In genomic region chr11:69948763-69949150, GRCm38 (mm10) we compare ENCODE assay signal across 8 mouse cellular contexts. TPM values are rescaled to one million over a fixed set of nuclear protein-coding genes. Genes with fewer than 3 reads are reported as not detected.
DNase-seq lines count a peak whose midpoint lies in the region; ATAC-seq and TF ChIP-seq lines count a peak whose summit lies in the region.

No protein-coding gene starts in this region.

- TF ChIP-seq POLR2A in CH12.LX (IDR thresholded peaks at IDR 0.05; ENCODE audit: low read depth, low read length): no peak

- peaks cover 23 to 45% of the 10 kb centered on the region in 2 experiments for H3K4me1 ChIP-seq in CH12.LX (ENCODE audit: control insufficient read depth in 1 of 2, insufficient read depth in 2 of 2)
- peaks cover 40% of the 10 kb centered on the region for H3K4me1 ChIP-seq in forebrain, embryonic 10.5 days
- peaks cover 14% of the 10 kb centered on the region for H3K4me1 ChIP-seq in heart, embryonic 16.5 days (ENCODE audit: control insufficient read depth, insufficient read depth, low read length)
- H3K4me1 ChIP-seq in liver, embryonic 13.5 days (replicated peaks): peaks cover 59% of the 10 kb centered on the region
- peaks cover 26% of the 10 kb centered on the region for H3K4me1 ChIP-seq in stomach, embryonic 16.5 days (ENCODE audit: control insufficient read depth, insufficient read depth, low read length)

- H3K36me3 ChIP-seq in CH12.LX (replicated peaks in 1 of 2; ENCODE audit: control insufficient read depth in 1 of 2, insufficient read depth in 1 of 2, low read length in 1 of 2): peaks cover 0 to 10% of the 10 kb centered on the region in 2 experiments
- peaks cover 27% of the 10 kb centered on the region for H3K36me3 ChIP-seq in forebrain, embryonic 10.5 days (replicated peaks)
- peaks cover 16% of the 10 kb centered on the region for H3K36me3 ChIP-seq in heart, embryonic 16.5 days (ENCODE audit: control insufficient read depth, insufficient read depth)
- H3K36me3 ChIP-seq in liver, embryonic 13.5 days: peaks cover 22% of the 10 kb centered on the region
- 0 out of 2 replicates have a peak, but pooled peaks cover 8% of the 10 kb centered on the region for H3K36me3 ChIP-seq in stomach, embryonic 16.5 days (ENCODE audit: control insufficient read depth, insufficient read depth, low read length)

- no peaks in the 10 kb centered on the region for H3K9me3 ChIP-seq in CH12.LX (replicated peaks; ENCODE audit: low read length)
- H3K9me3 ChIP-seq in forebrain, embryonic 10.5 days: no peaks in the 10 kb centered on the region
- no peaks in the 10 kb centered on the region for H3K9me3 ChIP-seq in heart, embryonic 16.5 days (replicated peaks; ENCODE audit: control insufficient read depth, low read length)
- H3K9me3 ChIP-seq in liver, embryonic 13.5 days (replicated peaks): no peaks in the 10 kb centered on the region
- H3K9me3 ChIP-seq in stomach, embryonic 16.5 days (replicated peaks; ENCODE audit: control insufficient read depth, low read length): no peaks in the 10 kb centered on the region

- peak; percentile 47; the same call in 1 of the 2 replicates for TF ChIP-seq EP300 in CH12.LX (IDR thresholded peaks at IDR 0.05; ENCODE audit: low read length)

- H3K79me2 ChIP-seq in CH12.LX (replicated peaks; ENCODE audit: control insufficient read depth, extremely low read depth, insufficient read depth, poor library complexity, severe bottlenecking): no peaks in the 10 kb centered on the region

- peak; percentile 35 for ATAC-seq in heart, embryonic 16.5 days (replicated peaks; ENCODE audit: extremely low read depth, insufficient read depth, low FRiP score)
- ATAC-seq in liver, embryonic 13.5 days (ENCODE audit: low read depth): peak; percentile 35
- ATAC-seq in stomach, embryonic 16.5 days (ENCODE audit: insufficient read depth, low FRiP score): peak; percentile 35; the same call in 1 of the 2 replicates

- no peak overlapping the region for H3K9ac ChIP-seq in CH12.LX (ENCODE audit: insufficient read depth, low read depth)
- H3K9ac ChIP-seq in heart, embryonic 16.5 days (ENCODE audit: low read length): peak overlapping the region; percentile 67
- H3K9ac ChIP-seq in liver, embryonic 13.5 days: peak overlapping the region; percentile 77
- H3K9ac ChIP-seq in stomach, embryonic 16.5 days (ENCODE audit: low read length): peak overlapping the region; percentile 68

- H3K27me3 ChIP-seq in CH12.LX (replicated peaks): peaks cover 14% of the 10 kb centered on the region
- H3K27me3 ChIP-seq in forebrain, embryonic 10.5 days (ENCODE audit: poor library complexity, severe bottlenecking): 0 out of 2 replicates have a peak, but pooled peaks cover 8% of the 10 kb centered on the region
- H3K27me3 ChIP-seq in heart, embryonic 16.5 days (ENCODE audit: control insufficient read depth, insufficient read depth, low read length): no peaks in the 10 kb centered on the region
- H3K27me3 ChIP-seq in liver, embryonic 13.5 days: peaks cover 54% of the 10 kb centered on the region
- H3K27me3 ChIP-seq in stomach, embryonic 16.5 days (ENCODE audit: control insufficient read depth, insufficient read depth, low read length): no peaks in the 10 kb centered on the region

- dilution Hi-C loops in CH12.LX (cut with MboI; ENCODE audit: extremely low pct_ligation_motif_present, extremely low pct_unique_long_range_greater_than_20kb, low sequenced_read_pairs): no loop called here

- TF ChIP-seq RAD21 in CH12.LX (IDR thresholded peaks at IDR 0.05; ENCODE audit: low read depth, low read length): peak; percentile 99

- peak overlapping the region in 2 of 3 experiments; percentile 24 to 43 for H3K4me3 ChIP-seq in CH12.LX (replicated peaks in 1 of 3; ENCODE audit: low read depth in 2 of 3, low read length in 2 of 3, poor library complexity in 1 of 3)
- peak overlapping the region; percentile 60 for H3K4me3 ChIP-seq in forebrain, embryonic 10.5 days
- H3K4me3 ChIP-seq in heart, embryonic 16.5 days (ENCODE audit: low read length): peak overlapping the region; percentile 62
- H3K4me3 ChIP-seq in liver, embryonic 13.5 days (replicated peaks): peak overlapping the region; percentile 78
- peak overlapping the region; percentile 65 for H3K4me3 ChIP-seq in stomach, embryonic 16.5 days (replicated peaks; ENCODE audit: low read length)

- WGBS in forebrain, embryonic 10.5 days: 0% methylated on average over 14 of the region's 14 CpGs
- 0% methylated on average over 14 of the region's 14 CpGs for WGBS in heart, embryonic 16.5 days
- 2% methylated on average over 14 of the region's 14 CpGs for WGBS in liver, embryonic 13.5 days (ENCODE audit: insufficient replicate concordance)
- WGBS in stomach, embryonic 16.5 days: under 1% methylated on average over 14 of the region's 14 CpGs

- peak; percentile 94 for DNase-seq in CH12.LX (ENCODE audit: extremely low read depth)
- peak; percentile 96 for DNase-seq in c-Kit-positive CD71-negative TER-119-negative erythroid progenitor cells, embryonic 14.5 days (ENCODE audit: low read depth)
- DNase-seq in forebrain, embryonic 10.5 days (ENCODE audit: extremely low spot score, low spot score): peak; percentile 88
- DNase-seq in kidney, postnatal 25 days: peak; percentile 91 to 96
- peak; percentile 81 for DNase-seq in liver, embryonic 13.5 days
- peak; percentile 81 to 87 for DNase-seq in natural killer cell, adult 2 months (ENCODE audit: low spot score in 2 of 2)

- in situ Hi-C loops in CH12.LX (cut with MboI; ENCODE audit: low pct_ligation_motif_present, low pct_unique_long_range_greater_than_20kb, low sequenced_read_pairs): no loop called here

- TF ChIP-seq CTCF in CH12.LX (conservative IDR thresholded peaks at IDR 0.05 in 1 of 2, IDR thresholded peaks at IDR 0.05 in 1 of 2; ENCODE audit: low read depth in 2 of 2, low read length in 2 of 2): peak; percentile 94 to 99

- peak overlapping the region; percentile 79 for H3K4me2 ChIP-seq in CH12.LX (ENCODE audit: insufficient read depth, low read depth, poor library complexity, severe bottlenecking)
- H3K4me2 ChIP-seq in heart, embryonic 16.5 days (ENCODE audit: low read depth, low read length): peak overlapping the region; percentile 66
- peak overlapping the region; percentile 95 for H3K4me2 ChIP-seq in liver, embryonic 13.5 days
- H3K4me2 ChIP-seq in stomach, embryonic 16.5 days (ENCODE audit: low read depth, low read length): peak overlapping the region; percentile 77

- H3K27ac ChIP-seq in CH12.LX (ENCODE audit: insufficient read depth, low read depth): no peak overlapping the region
- H3K27ac ChIP-seq in forebrain, embryonic 10.5 days: peak overlapping the region; percentile 96
- peak overlapping the region; percentile 97 for H3K27ac ChIP-seq in heart, embryonic 16.5 days (ENCODE audit: low read length)
- H3K27ac ChIP-seq in liver, embryonic 13.5 days: peak overlapping the region; percentile 87
- H3K27ac ChIP-seq in stomach, embryonic 16.5 days (ENCODE audit: low read length): peak overlapping the region; percentile 75

RNA-seq across cellular contexts. Expression of gene Slc2a4, which starts 0.8 kb away (rescaled TPM):
- 2.2 and 2.6 TPM in 2 replicates for total RNA-seq in CH12.LX (2012; rRNA removed)
- total RNA-seq in CH12.LX (2014; rRNA removed): 3.1 and 3.8 TPM in 2 replicates
- 2.3 and 2.4 TPM in 2 replicates for polyA plus RNA-seq in CH12.LX (2012; ENCODE audit: insufficient read length, low read depth)
- 14.2 and 15.7 TPM in 2 replicates for polyA plus RNA-seq in forebrain, embryonic 10.5 days (2016; fragmentation: Nextera tagmentation; extraction: Ambion mirVana)
- polyA plus RNA-seq in heart, embryonic 16.5 days (2015; fragmentation: Nextera tagmentation; extraction: Ambion mirVana): 56.1 and 58.4 TPM in 2 replicates
- 14.2 TPM in 2 replicates for polyA plus RNA-seq in liver, embryonic 13.5 days (2015; fragmentation: Nextera tagmentation; extraction: Ambion mirVana)
- 38.3 and 39.1 TPM in 2 replicates for polyA plus RNA-seq in stomach, embryonic 16.5 days (2015; fragmentation: Nextera tagmentation; extraction: Ambion mirVana)

RNA-seq across cellular contexts. Expression of gene Ybx2, which starts 13.2 kb away (rescaled TPM):
- total RNA-seq in CH12.LX (2012; rRNA removed) (0.25 TPM in 1 of 2 replicates, not detected in the other), CH12.LX (2014; rRNA removed) (not detected in 2 replicates)
- 0.39 TPM in 1 of 2 replicates, not detected in the other for polyA plus RNA-seq in CH12.LX (2012; ENCODE audit: insufficient read length, low read depth)
- 5.7 and 6.4 TPM in 2 replicates for polyA plus RNA-seq in forebrain, embryonic 10.5 days (2016; fragmentation: Nextera tagmentation; extraction: Ambion mirVana)
- 5.3 and 7.3 TPM in 2 replicates for polyA plus RNA-seq in heart, embryonic 16.5 days (2015; fragmentation: Nextera tagmentation; extraction: Ambion mirVana)
- 0.28 and 0.30 TPM in 2 replicates for polyA plus RNA-seq in liver, embryonic 13.5 days (2015; fragmentation: Nextera tagmentation; extraction: Ambion mirVana)
- 2.9 and 3.8 TPM in 2 replicates for polyA plus RNA-seq in stomach, embryonic 16.5 days (2015; fragmentation: Nextera tagmentation; extraction: Ambion mirVana)

RNA-seq across cellular contexts. Expression of gene Cldn7, which starts 15.8 kb away (rescaled TPM):
- not detected in 2 replicates for total RNA-seq in CH12.LX (2012; rRNA removed)
- total RNA-seq in CH12.LX (2014; rRNA removed): not detected in 2 replicates
- polyA plus RNA-seq in CH12.LX (2012; ENCODE audit: insufficient read length, low read depth): not detected in 2 replicates
- polyA plus RNA-seq in forebrain, embryonic 10.5 days (2016; fragmentation: Nextera tagmentation; extraction: Ambion mirVana): 19.7 and 21.9 TPM in 2 replicates
- polyA plus RNA-seq in heart, embryonic 16.5 days (2015; fragmentation: Nextera tagmentation; extraction: Ambion mirVana): 7.5 and 14.4 TPM in 2 replicates
- polyA plus RNA-seq in liver, embryonic 13.5 days (2015; fragmentation: Nextera tagmentation; extraction: Ambion mirVana): 2.4 and 4.2 TPM in 2 replicates
- 397 and 438 TPM in 2 replicates for polyA plus RNA-seq in stomach, embryonic 16.5 days (2015; fragmentation: Nextera tagmentation; extraction: Ambion mirVana)

RNA-seq across cellular contexts. Expression of gene Eif5a, which starts 27.0 kb away (rescaled TPM):
- total RNA-seq in CH12.LX (2012; rRNA removed) (1,419 and 1,651 TPM in 2 replicates), CH12.LX (2014; rRNA removed) (2,535 and 2,729 TPM in 2 replicates)
- 3,314 and 3,421 TPM in 2 replicates for polyA plus RNA-seq in CH12.LX (2012; ENCODE audit: insufficient read length, low read depth)
- 2,970 and 2,997 TPM in 2 replicates for polyA plus RNA-seq in forebrain, embryonic 10.5 days (2016; fragmentation: Nextera tagmentation; extraction: Ambion mirVana)
- polyA plus RNA-seq in heart, embryonic 16.5 days (2015; fragmentation: Nextera tagmentation; extraction: Ambion mirVana): 1,137 and 1,317 TPM in 2 replicates
- 1,847 and 1,941 TPM in 2 replicates for polyA plus RNA-seq in liver, embryonic 13.5 days (2015; fragmentation: Nextera tagmentation; extraction: Ambion mirVana)
- 1,516 and 1,535 TPM in 2 replicates for polyA plus RNA-seq in stomach, embryonic 16.5 days (2015; fragmentation: Nextera tagmentation; extraction: Ambion mirVana)

RNA-seq across cellular contexts. Expression of gene Ctdnep1, which starts 32.2 kb away (rescaled TPM):
- 61.8 and 66.7 TPM in 2 replicates for total RNA-seq in CH12.LX (2012; rRNA removed)
- total RNA-seq in CH12.LX (2014; rRNA removed): 37.7 and 42.9 TPM in 2 replicates
- 143 and 171 TPM in 2 replicates for polyA plus RNA-seq in CH12.LX (2012; ENCODE audit: insufficient read length, low read depth)
- polyA plus RNA-seq in forebrain, embryonic 10.5 days (2016; fragmentation: Nextera tagmentation; extraction: Ambion mirVana): 21.5 and 23.4 TPM in 2 replicates
- polyA plus RNA-seq in heart, embryonic 16.5 days (2015; fragmentation: Nextera tagmentation; extraction: Ambion mirVana): 23.9 and 25.0 TPM in 2 replicates
- polyA plus RNA-seq in liver, embryonic 13.5 days (2015; fragmentation: Nextera tagmentation; extraction: Ambion mirVana): 8.7 and 10.1 TPM in 2 replicates
- polyA plus RNA-seq in stomach, embryonic 16.5 days (2015; fragmentation: Nextera tagmentation; extraction: Ambion mirVana): 17.5 and 17.7 TPM in 2 replicates

Comparison
In these comparisons a context has a peak if more than half of its experiments do, and no peak if none do; other contexts are left out.
1. RNA of gene Cldn7, which starts 15.8 kb away (polyA plus RNA-seq): 397 to 438 TPM in stomach, embryonic 16.5 days; 19.7 to 21.9 TPM in forebrain, embryonic 10.5 days, 7.5 to 14.4 TPM in heart, embryonic 16.5 days, 2.4 to 4.2 TPM in liver, embryonic 13.5 days and not detected in CH12.LX; every median in the first group is over 10 times any median in the second.
2. Peak in every context shown above with its lines, with median percentiles within 50 percentile points of each other: DNase-seq, H3K4me2 ChIP-seq, H3K4me3 ChIP-seq and ATAC-seq.